Mouse (Mus musculus) cortical plate, adult 2 months (tissue): ENCODE results near the gene Zwilch.
"Not testable (repeated sequence)": the region's sequence is repeated elsewhere in the genome, so short reads cannot be mapped to it uniquely, and the experiment has no call there.

Source experiments
- CTCF ChIP-seq: fragments of 200-500 bp; IDR thresholded peaks from 2 replicates; pipeline ENCODE4 v1.5.1; 2011; ENCODE audit warnings: mild to moderate bottlenecking, control low read depth, low read length; ENCODE audit not compliant: insufficient read depth; ENCODE audit errors: extremely low read depth
- POLR2A ChIP-seq: fragments of 200-500 bp; IDR thresholded peaks from 2 replicates; pipeline ENCODE4 v1.6.1; 2011; ENCODE audit warnings: mild to moderate bottlenecking, low read length, control low read depth; ENCODE audit not compliant: insufficient read depth; ENCODE audit errors: extremely low read depth

DNA sequence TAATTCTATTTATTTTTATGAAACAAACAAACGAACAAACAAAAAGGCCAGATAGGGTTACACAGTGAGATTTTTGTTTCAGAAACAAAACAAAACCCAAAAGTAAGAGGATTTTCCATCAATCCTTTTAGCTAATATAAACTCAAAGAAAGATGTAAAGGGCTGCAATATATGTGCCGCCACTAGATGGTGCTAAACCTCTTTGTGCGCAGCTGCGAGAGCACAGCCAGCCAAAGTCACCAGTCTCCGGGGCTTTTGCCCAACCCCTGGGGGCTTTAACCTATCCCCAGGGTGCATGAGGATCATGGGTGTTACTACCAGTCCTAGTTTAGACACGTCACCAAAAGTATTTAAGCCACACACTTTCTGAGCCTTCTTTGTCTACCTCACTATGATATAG is 34.0 kb downstream of the Zwilch start:
- peak; percentile 52 for TF ChIP-seq CTCF
- TF ChIP-seq POLR2A, result not testable (repeated sequence)
